Mouse (Mus musculus) heart, embryonic 11.5 days (tissue): Measurements from ENCODE around the gene Kbtbd2. TPM values are rescaled to one million over a fixed set of nuclear protein-coding genes. Genes with fewer than 3 reads are reported as not detected.

ENCODE experiments used
- ATAC-seq: fragments of 200-750 bp; cut with Nextera tagmentation; replicated peaks from 2 replicates; pipeline ENCODE4 v1.8.0; 2017; ENCODE audit warnings: moderate library complexity; ENCODE audit not compliant: insufficient number of reproducible peaks, low FRiP score, low TSS enrichment
- H3K27ac ChIP-seq: fragments of 300-500 bp; sonication (generic); 2 replicates; pipeline ENCODE4 v1.5.1; 2014; ENCODE audit warnings: mild to moderate bottlenecking, low read depth, low read length
- H3K27me3 ChIP-seq: fragments of 300-500 bp; sonication (generic); 2 replicates; pipeline ENCODE4 v1.6.1; 2014; ENCODE audit warnings: mild to moderate bottlenecking, low read length, mixed read lengths; ENCODE audit not compliant: control insufficient read depth, insufficient read depth
- H3K36me3 ChIP-seq: fragments of 300-500 bp; sonication (generic); 2 replicates; pipeline ENCODE4 v1.6.1; 2014; ENCODE audit warnings: mild to moderate bottlenecking, low read length, moderate library complexity, mixed read lengths; ENCODE audit not compliant: control insufficient read depth, insufficient read depth
- H3K4me1 ChIP-seq: fragments of 300-500 bp; sonication (generic); 2 replicates; pipeline ENCODE4 v1.6.1; 2014; ENCODE audit warnings: low read length; ENCODE audit not compliant: control insufficient read depth, insufficient read depth
- H3K4me2 ChIP-seq: fragments of 300-500 bp; sonication (generic); 2 replicates; pipeline ENCODE4 v1.6.1; 2014; ENCODE audit warnings: mild to moderate bottlenecking, moderate library complexity
- H3K4me3 ChIP-seq: fragments of 300-500 bp; sonication (generic); 2 replicates; pipeline ENCODE4 v1.5.1; 2014; ENCODE audit warnings: low read depth, low read length
- H3K9ac ChIP-seq: fragments of 300-500 bp; sonication (generic); 2 replicates; pipeline ENCODE4 v1.6.1; 2014; ENCODE audit warnings: mild to moderate bottlenecking, low read depth, low read length, moderate library complexity
- H3K9me3 ChIP-seq: fragments of 300-500 bp; sonication (generic); replicated peaks from 2 replicates; pipeline ENCODE4 v1.6.1; 2016; ENCODE audit warnings: low read length; ENCODE audit not compliant: control insufficient read depth
- WGBS: fragments of 180-500 bp; shearing (Covaris S2); extraction: QIAGEN DNeasy Blood & Tissue Kit; methylation state at CpG from one replicate; pipeline ENCODE4 v1.1.7; 2014; ENCODE audit not compliant: insufficient replicate concordance; 5-methylcytosine and 5-hydroxymethylcytosine counted together
- polyA plus RNA-seq: library from polyadenylated mRNA; unstranded; fragments of >200 nt; fragmentation: Nextera tagmentation; extraction: Ambion mirVana; gene quantifications from 2 replicates; pipeline ENCODE4 v1.2.1, GENCODE M21; 2014

The Kbtbd2 gene
- polyA plus RNA-seq, 1 experiment from 2014 or later: 34.0 TPM

- no peak for ATAC-seq
- no peak overlapping the region for H3K9ac ChIP-seq
- no peaks in the 10 kb centered on the region for H3K9me3 ChIP-seq
- no peak overlapping the region for H3K4me2 ChIP-seq
- H3K27ac ChIP-seq: no peak overlapping the region
- H3K4me3 ChIP-seq: no peak overlapping the region
- H3K27me3 ChIP-seq: no peaks in the 10 kb centered on the region
- H3K36me3 ChIP-seq: peaks cover 22% of the 10 kb centered on the region
- H3K4me1 ChIP-seq: no peaks in the 10 kb centered on the region
- 92% methylated on average over 5 of the region's 5 CpGs for WGBS
Measured at GRCm38 (mm10) chr6:56779636-56780035, 18.0 kb downstream of the Kbtbd2 start.

- H3K4me3 ChIP-seq: no peak overlapping the region
- ATAC-seq: no peak
- no peaks in the 10 kb centered on the region for H3K4me1 ChIP-seq
- H3K36me3 ChIP-seq: peaks cover 22% of the 10 kb centered on the region
- no peaks in the 10 kb centered on the region for H3K9me3 ChIP-seq
- H3K9ac ChIP-seq: no peak overlapping the region
- H3K4me2 ChIP-seq: no peak overlapping the region
- no peak overlapping the region for H3K27ac ChIP-seq
- H3K27me3 ChIP-seq: no peaks in the 10 kb centered on the region
- 74% methylated on average over 3 of the region's 3 CpGs for WGBS
Measured at GRCm38 (mm10) chr6:56775816-56776215, 21.8 kb downstream of the Kbtbd2 start.

- Histone ChIP-seq H3K9ac (no peak overlapping the region), H3K4me2 (no peak overlapping the region), H3K36me3 (no peaks in the 10 kb centered on the region), H3K9me3 (no peaks in the 10 kb centered on the region), H3K4me1 (no peaks in the 10 kb centered on the region), H3K27ac (no peak overlapping the region), H3K27me3 (no peaks in the 10 kb centered on the region), H3K4me3 (no peak overlapping the region)
- 81% methylated on average over 4 of the region's 4 CpGs for WGBS
- ATAC-seq: no peak
Measured at GRCm38 (mm10) chr6:56765696-56766095, 31.9 kb downstream of the Kbtbd2 start.

GRCm38 (mm10) chr6:56765265-56765664, 32.3 kb downstream of the Kbtbd2 start:
- 80% methylated on average over 3 of the region's 3 CpGs for WGBS
- Histone ChIP-seq H3K36me3 (no peaks in the 10 kb centered on the region), H3K4me2 (no peak overlapping the region), H3K4me1 (no peaks in the 10 kb centered on the region), H3K27ac (no peak overlapping the region), H3K27me3 (no peaks in the 10 kb centered on the region), H3K9ac (no peak overlapping the region), H3K4me3 (no peak overlapping the region), H3K9me3 (no peaks in the 10 kb centered on the region)
- ATAC-seq: no peak

- no peaks in the 10 kb centered on the region for H3K27me3 ChIP-seq
- H3K27ac ChIP-seq: no peak overlapping the region
- no peaks in the 10 kb centered on the region for H3K9me3 ChIP-seq
- H3K4me2 ChIP-seq: no peak overlapping the region
- WGBS: 92% methylated on average over 1 of the region's 1 CpGs
- H3K36me3 ChIP-seq: peaks cover 15% of the 10 kb centered on the region
- H3K4me1 ChIP-seq: no peaks in the 10 kb centered on the region
- no peak overlapping the region for H3K4me3 ChIP-seq
- no peak for ATAC-seq
- H3K9ac ChIP-seq: no peak overlapping the region
Measured at GRCm38 (mm10) chr6:56759324-56759723, 38.3 kb downstream of the Kbtbd2 start.

GRCm38 (mm10) chr6:56756117-56756516, 41.5 kb downstream of the Kbtbd2 start:
- Histone ChIP-seq H3K9me3 (no peaks in the 10 kb centered on the region), H3K27me3 (no peaks in the 10 kb centered on the region), H3K4me1 (no peaks in the 10 kb centered on the region), H3K27ac (no peak overlapping the region), H3K36me3 (peaks cover 17% of the 10 kb centered on the region), H3K4me3 (no peak overlapping the region), H3K4me2 (no peak overlapping the region), H3K9ac (no peak overlapping the region)
- no peak for ATAC-seq
- 89% methylated on average over 1 of the region's 1 CpGs for WGBS

GRCm38 (mm10) chr6:56753719-56754118, 43.9 kb downstream of the Kbtbd2 start:
- WGBS: 87% methylated on average over 3 of the region's 3 CpGs
- ATAC-seq: no peak
- Histone ChIP-seq H3K27me3 (no peaks in the 10 kb centered on the region), H3K9me3 (no peaks in the 10 kb centered on the region), H3K4me3 (no peak overlapping the region), H3K9ac (no peak overlapping the region), H3K4me1 (no peaks in the 10 kb centered on the region), H3K27ac (no peak overlapping the region), H3K4me2 (no peak overlapping the region), H3K36me3 (peaks cover 17% of the 10 kb centered on the region)

- H3K4me1 ChIP-seq: no peaks in the 10 kb centered on the region
- H3K27ac ChIP-seq: no peak overlapping the region
- no peaks in the 10 kb centered on the region for H3K27me3 ChIP-seq
- no peak overlapping the region for H3K4me2 ChIP-seq
- peaks cover 12% of the 10 kb centered on the region for H3K36me3 ChIP-seq
- no peak overlapping the region for H3K9ac ChIP-seq
- 71% methylated on average over 5 of the region's 5 CpGs for WGBS
- no peak overlapping the region for H3K4me3 ChIP-seq
- ATAC-seq: no peak
- no peaks in the 10 kb centered on the region for H3K9me3 ChIP-seq
Measured at GRCm38 (mm10) chr6:56745950-56746543, 51.6 kb downstream of the Kbtbd2 start.

- H3K27me3 ChIP-seq: no peaks in the 10 kb centered on the region
- H3K4me2 ChIP-seq: no peak overlapping the region
- H3K27ac ChIP-seq: no peak overlapping the region
- no peak overlapping the region for H3K9ac ChIP-seq
- ATAC-seq: no peak
- H3K9me3 ChIP-seq: no peaks in the 10 kb centered on the region
- H3K4me3 ChIP-seq: no peak overlapping the region
- H3K4me1 ChIP-seq: no peaks in the 10 kb centered on the region
- WGBS: 87% methylated on average over 2 of the region's 2 CpGs
- peaks cover 12% of the 10 kb centered on the region for H3K36me3 ChIP-seq
Measured at GRCm38 (mm10) chr6:56732545-56732944, 65.1 kb downstream of the Kbtbd2 start.
